Mouse (Mus musculus) spleen, adult 2 months (tissue): ENCODE results near the gene Ces2c.
"Not testable (repeated sequence)": the region's sequence is repeated elsewhere in the genome, so short reads cannot be mapped to it uniquely, and the experiment has no call there.

Experiments
- CTCF ChIP-seq: fragments of 200-500 bp; IDR thresholded peaks from 2 replicates; pipeline ENCODE4 v1.5.1; 2011; ENCODE audit warnings: mild to moderate bottlenecking, inconsistent platforms; ENCODE audit not compliant: insufficient read depth, insufficient read length, insufficient replicate concordance; ENCODE audit errors: extremely low read depth
- POLR2A ChIP-seq: fragments of 200-500 bp; IDR thresholded peaks from 2 replicates; pipeline ENCODE4 v1.6.1; 2011; ENCODE audit warnings: low read depth, low read length, inconsistent platforms

DNA sequence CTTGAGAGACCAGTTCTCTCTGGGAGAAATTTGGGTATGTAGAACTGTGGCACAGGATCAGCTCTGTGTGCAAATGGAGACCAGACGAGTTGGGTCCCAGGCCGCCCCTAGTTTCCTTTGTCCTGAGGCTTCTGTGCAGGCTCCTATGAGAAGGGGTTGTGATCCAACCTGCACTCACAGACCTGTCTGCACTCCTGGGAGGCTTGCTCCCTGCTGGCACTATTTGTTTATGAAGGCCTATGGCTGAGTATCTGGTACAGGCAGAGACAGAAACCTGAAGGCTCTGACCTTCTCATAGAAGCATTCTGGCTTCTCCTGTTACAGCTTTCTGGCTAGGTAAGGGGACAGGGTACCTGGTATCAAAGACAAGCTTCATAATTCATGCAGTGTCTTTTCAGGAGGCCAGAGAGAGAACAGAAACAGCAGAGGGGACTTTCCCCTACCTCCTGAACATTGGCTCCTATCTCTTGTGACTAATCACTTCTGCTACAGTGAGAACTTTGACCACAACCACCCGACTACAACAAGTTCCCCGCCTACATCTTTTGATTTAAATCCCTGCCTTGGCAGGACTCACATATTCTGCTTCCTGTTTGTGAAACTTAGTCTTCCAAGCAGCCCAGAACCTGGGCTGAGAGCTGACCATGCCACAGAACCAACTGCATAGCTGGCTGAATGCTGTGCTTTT lies 20.1 kb downstream of the Ces2c start:
- TF ChIP-seq CTCF, POLR2A: not testable (repeated sequence)
